Mouse (Mus musculus) adrenal gland, adult 8-10 months (tissue): Measurements from ENCODE around the gene Gnl3. TPM values are rescaled to one million over a fixed set of nuclear protein-coding genes. Genes with fewer than 3 reads are reported as not detected.

Experiments used
- DNase-seq: peaks from one replicate; pipeline ENCODE4 v3.0.0; 2022
- total RNA-seq, 4 experiments: library from RNA; stranded (reverse); gene quantifications; 2 replicates each; pipeline ENCODE4 v1.2.4; 2022

Gene Gnl3
- total RNA-seq, result 10 to 100 TPM; 69.1 to 99.4 (median 83.9) TPM

DNA sequence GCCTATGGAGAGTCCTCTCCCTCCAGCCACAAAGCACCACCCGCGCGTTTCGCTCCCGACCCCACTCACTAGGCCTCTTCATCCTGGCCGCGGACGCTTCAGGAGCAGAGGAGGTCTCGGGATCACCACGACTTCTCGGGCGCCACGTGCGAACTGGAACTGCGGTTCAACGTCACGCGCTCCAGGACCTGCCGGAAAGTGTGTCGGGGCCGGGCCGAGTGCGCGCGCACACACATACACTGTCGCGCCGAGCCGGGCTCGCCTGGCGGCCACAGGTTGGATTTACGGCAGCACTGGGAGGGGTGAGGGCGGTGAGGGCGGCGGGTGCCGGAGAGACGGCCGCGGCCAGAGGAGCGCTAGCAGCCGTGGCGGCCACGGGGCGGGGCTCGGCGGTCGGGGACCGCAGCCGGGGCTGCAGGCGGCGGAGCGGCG is at the start of gene Gnl3, which contains the start of gene Pbrm1:
TSS of gene Gnl3 (minus strand) at position 293 of the 432 bp plus-strand sequence.
TSS of gene Pbrm1 (plus strand) at position 279 of the 432 bp plus-strand sequence.
- peak; percentile 96 for DNase-seq

DNA sequence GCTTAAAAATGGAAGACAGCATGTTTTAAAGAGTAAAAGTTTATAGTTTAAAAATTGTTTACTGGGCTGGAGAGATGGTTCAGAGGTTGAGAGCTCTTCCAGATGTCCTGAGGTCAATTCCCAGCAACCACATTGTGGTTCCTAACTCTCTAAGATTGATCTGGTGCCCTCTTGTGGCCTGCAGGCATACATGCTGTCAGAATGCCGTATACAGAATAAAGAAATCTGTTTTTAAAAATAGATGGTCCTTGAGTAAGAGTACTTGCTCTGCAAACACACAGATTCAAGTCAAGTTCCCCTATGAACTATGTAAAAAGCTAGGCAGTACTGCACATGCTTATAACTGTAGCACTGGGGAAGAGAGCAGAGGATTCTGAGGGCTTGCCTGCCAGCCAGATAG is 43.3 kb upstream of the Gnl3 start:
- no peak for DNase-seq

DNA sequence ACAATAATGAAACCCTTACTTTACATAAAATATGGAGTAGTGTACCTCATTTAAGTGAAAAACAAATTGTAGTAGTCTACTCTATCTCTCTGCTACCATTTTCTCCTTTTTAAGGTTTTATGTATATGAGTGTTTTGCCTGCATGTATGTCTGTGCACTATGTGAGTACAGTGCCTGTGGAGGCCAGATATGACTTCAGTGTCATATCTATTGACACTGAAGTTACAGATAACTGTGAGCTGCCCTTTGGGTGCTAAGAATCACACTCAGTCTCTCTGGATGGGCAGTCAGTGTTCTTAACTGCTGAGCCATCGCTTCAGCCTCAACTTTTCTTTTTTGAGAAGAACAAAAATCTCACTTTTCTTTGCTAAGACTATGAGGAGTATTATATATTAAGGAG is 26.9 kb upstream of the Gnl3 start:
- DNase-seq, result no peak

DNA sequence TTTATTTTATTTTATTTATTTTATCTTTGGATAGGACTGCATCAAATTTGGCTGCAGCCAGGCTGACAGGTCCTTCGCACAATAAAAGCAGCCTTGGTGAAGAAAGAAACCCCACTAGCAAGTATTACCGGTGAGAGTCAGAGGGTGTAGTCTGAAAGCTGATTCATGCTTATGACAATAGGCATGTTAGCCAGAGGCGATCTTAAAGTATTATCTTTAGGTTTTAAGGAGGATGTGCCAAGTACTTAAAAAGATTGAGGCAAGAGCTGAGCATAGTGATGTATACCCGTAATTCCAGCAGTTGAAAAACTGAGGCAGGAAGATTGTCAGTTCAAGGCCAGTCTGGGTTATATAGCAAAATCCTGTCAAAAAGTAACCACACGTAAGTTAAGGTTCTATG is 26.3 kb upstream of the Gnl3 start:
- DNase-seq, result no peak

DNA sequence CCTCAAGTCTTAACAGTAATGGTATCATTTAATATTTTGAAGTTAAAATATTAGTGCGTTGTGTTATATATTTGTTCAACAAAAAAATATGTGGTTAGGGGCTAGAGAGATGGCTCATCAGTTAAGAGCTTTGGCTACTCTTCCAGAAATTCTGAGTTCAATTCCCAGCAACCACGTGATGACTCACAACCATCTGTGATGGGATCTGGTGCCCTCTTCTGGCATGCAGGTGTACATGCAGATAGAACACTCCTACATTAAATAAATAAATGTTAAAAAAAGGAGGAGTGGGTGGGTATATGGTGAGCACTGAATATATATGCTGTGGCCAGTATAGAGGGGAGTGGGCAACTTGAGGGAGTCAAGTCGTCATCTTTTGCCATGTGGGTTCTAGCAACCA is 6.8 kb upstream of the Gnl3 start:
- no peak for DNase-seq

DNA sequence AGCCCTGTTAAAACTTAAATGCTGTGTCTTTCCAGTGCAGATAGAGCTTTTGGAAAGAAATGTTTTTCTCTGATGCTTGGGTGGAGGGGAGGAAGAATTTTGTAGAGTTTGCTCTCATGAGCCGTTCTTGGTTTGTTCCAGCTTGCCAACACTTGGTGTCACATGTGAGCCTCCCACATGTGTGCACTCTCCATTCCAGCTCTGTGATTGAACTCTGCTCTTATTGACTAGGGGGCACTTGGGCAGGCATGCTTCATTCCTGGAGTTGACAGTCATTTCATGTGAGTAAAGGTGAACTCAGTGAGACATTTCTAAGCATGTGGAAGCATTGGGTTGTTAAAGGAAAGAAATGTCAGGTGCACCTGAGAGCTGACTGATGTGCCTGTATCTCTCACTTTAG is 3.6 kb upstream of the Gnl3 start:
- DNase-seq, result no peak

DNA sequence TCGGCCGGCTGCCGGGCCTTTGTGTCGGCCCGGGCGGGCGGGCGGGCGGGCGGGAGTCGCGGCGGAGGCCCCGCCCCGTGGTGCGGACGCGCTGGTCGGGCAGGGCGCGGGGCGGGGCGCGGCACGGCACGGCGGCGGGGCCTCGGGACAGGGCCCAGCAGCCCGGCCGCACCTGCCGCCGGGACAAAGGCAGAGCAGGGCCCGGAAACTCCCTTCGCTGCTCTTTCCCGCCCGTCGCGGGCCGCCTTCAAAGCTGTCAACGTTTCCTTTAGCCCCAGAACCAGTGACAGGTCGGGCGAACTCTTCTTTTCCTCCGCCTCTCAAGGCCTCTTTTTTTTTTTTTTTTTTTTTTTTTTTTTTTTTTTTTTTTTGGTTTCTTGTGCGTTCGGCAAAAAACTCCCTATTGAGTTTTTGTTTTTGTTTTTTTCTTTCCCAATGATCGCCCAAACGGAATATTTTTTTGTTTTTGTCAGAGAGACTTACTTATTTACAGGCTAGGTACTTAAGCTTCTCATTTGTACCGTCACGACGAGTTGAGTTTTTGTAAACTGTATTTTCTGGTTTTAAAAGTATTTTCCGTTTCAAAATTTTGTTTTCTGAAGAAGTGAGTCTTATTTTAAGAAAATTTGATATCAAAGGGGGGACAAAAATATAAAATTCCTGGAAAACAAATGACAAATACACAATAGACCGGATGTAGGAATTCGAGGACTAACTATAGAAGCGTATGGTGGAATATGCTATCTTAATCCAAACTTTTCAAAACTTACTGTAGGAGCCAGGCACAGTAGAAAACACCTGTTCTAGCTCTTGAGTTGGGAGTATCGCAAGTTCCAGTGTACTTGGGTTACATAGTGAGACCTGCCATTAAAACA is 616 bp upstream of the Gnl3 start:
- DNase-seq, result peak; percentile 59

DNA sequence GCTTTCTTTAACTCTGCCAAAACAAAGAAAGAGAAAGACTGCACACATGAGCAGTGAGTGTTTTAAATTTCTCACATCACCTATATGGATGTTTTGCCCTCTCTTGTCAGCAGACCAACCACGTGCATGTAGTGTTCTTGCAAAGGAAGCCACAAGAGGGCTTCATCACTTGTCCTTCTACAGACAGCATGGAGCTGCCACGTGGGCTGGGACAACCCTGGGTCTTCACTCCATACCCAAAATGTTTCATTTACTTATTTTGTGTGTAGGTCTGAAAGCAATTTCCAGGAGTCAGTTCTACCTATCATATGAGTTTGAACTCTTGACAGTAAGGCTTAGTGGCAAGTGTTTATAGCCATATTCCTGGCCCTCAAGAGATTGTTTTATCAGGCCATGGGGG is 1.1 kb downstream of the Gnl3 start:
- DNase-seq, result peak; percentile 18

DNA sequence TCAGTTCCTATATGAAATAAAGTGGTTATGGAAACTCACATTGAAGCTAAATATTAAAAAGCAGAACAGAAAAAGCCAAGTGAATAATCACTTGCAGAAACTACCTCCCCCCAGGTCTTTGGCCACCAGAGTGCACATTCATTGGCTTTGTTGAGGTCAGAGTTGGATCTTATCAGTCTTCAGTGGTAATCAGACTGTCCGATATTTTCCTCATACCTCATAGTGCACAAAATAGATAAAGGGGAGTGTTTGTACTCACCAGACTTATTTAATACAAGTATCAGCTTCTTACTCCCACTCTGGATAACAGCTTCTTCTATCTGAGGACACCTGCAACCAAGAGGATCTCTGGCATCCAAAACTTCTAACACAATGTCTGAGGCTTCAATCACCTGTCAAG is 2.9 kb downstream of the Gnl3 start:
- no peak for DNase-seq

DNA sequence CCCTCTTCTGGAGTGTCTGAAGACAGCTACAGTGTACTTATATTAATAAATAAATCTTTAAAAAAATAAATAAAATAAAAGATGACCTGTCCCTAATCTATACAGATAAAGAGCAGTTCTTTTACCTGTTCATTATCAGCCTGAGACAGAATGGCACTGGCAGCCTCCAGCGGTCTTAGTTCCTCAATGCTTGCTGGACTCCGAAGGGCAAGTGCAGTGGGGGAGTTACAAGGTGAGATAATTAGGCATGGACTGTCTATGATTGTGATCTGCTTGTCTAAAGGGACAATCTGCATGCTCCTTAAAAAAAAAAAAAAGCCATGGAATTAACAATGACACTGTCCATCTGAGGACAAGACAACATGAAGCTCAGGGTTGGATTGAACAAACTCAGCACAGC is 5.0 kb downstream of the Gnl3 start:
- DNase-seq, result no peak

DNA sequence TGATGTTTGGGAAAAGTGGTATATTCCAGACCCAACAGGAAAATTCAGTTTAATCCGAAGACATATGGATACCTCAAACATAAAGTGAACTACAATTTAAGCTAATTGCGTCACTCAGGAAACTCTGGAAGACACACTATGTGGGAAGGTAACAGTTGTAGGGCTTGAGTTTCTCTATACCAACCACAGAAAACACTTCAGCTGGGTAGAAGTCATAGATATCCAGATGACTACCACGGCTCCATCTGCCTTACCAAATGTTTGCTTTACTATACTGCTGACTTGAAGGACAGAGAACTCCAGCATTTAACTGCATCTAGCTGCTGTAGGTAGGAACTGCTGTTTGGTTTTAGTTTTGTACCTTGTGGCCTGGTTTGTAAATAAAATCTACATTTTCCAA is 7.4 kb downstream of the Gnl3 start:
- DNase-seq, result no peak

DNA sequence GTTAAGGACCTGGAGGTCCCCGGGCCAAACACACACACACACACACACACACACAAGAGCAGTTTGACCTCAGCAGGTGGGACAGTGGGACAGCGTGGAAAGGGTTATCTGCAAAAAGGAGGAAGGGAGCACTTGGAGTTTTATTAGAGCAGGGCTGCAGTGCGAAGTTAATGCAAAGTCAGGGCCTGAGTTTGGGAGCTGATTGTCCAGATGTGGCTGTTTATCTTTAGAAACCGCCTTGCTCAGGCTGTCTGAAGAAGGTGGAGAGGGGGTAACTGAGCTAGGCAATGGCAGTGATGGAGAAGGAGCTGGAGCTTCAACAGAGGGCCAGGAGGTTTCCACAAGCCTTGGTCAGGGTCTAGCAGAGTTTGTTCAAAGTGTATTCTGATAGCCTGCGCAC is 12.2 kb downstream of the Gnl3 start:
- DNase-seq, result no peak

DNA sequence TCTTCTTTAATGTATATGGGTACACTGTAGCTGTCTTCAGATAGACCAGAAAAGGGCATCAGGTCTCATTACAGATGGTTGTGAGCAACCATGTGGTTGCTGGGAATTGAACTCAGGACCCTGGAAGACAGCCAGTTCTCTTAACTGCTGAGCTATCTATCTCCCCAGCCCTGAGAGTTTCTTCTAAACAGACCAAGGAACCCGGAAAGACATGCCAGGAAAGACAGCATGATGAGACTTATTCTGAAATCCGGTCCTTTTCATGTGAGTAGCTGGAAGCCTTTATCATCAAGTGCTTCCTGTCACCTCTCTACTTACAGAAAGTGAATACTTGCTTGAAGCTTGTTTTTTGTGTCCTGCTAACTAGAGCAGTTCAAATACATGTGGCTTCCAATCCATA is 14.4 kb downstream of the Gnl3 start:
- no peak for DNase-seq

DNA sequence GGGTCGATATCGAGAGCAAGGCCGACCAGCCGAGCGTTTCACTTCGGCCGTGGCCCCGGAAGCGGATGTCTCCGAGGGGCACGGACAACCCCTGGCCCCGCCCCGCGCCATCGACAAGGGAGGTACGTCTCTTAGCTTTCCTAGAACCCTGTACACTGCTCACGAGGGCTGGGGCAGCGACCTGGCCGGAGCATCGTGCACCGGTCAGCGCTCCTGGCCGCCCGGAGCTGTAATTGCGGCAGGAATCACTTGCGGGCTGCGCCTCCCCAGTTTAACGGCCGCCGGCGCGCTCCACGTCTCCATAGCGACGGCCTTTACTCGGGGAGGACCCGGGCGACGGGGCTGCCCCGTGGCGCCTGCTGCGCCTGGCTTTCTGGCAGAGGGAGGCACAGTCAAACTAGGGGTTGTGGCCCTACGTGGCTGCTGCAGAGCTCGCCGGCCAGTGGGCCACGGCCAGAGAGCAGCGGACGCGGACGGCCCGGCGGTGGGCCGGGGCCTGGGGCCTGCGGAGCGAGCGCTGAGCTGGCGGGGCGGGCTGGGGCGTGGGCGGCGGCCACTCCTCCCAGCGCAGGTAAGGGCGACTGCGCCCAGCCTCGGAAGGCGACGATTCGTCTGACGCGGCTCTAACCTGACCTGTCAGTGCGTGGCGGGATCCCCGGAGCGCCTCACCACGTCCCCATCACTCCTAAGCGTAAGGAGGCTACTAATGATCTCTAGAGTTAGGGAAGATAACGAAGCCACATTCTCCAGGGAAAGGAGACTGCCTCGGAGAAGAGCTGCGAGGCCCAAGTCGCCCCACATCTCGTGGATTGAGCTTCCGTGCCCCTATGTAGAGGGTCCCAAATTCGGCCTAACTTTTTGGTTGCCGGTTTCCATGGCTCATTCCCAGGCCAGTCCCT is 17.4 kb downstream of the Gnl3 start, which contains the start of the genes Glt8d1 and Spcs1:
TSS of gene Glt8d1 (plus strand) at position 94 of the 899 bp plus-strand sequence.
TSS of gene Spcs1 (minus strand) at position 366 of the 899 bp plus-strand sequence.
- DNase-seq, result peak; percentile 78

DNA sequence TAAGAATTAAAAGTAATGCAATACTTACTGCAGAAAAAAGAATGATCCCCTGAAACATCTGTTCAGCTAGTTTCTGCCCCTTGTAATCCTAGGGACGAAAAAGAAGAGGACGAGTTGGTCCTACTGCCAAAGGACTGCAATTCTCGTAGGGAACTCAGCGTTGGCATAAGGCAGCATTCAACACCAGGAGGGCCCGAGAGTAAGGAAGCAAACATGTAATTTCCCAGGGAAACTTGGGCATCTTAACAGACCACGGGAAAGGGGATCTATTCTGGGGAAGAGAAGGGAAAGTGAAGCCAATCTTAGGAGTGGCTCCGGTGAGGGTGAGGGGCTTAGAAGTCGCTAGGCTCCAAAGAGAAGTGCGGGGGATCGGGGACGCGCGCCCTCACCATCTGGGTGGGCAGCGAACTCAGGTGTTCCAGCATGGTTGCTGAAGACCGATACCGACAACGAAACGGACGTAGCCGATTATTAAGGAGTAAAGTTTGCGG is 18.1 kb downstream of the Gnl3 start:
- no peak for DNase-seq

DNA sequence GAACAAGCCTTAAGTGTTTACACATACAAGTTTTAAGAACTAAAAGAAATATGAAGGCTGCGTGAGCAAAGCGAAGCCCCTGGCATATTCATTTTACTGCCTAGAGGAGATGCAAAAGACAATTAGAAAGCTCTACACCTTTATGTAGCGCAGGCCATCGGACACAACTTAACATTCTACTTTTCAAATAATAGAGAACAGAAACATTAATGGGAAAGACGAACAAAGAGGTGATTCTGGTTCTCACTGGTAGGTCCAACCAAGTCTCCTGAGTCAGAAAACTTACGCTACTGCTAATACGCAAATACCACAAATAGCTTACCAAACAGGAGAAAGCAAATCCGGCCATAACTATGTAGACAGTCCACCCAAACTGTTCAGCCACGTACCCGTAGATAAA is 18.6 kb downstream of the Gnl3 start:
- no peak for DNase-seq

DNA sequence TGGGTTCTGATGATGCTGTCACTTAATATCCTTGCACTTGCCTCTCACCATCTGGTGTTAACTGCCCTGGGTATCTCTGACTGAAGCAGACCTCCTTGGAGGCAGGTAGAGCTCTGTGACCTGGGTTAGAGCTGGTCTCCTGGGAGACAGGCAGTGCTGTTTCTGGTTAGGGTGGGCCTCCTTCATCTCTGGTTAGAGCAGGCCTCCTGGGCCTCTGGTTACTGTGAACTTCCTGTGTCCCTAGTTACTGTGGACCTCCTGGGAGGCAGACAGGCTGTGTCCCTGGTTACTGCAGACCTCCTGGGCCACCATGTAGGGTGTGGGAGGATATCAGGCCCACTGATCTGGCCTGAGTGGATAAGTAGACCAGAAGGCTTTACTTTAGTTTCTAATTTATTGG is 22.5 kb downstream of the Gnl3 start:
- DNase-seq, result no peak

DNA sequence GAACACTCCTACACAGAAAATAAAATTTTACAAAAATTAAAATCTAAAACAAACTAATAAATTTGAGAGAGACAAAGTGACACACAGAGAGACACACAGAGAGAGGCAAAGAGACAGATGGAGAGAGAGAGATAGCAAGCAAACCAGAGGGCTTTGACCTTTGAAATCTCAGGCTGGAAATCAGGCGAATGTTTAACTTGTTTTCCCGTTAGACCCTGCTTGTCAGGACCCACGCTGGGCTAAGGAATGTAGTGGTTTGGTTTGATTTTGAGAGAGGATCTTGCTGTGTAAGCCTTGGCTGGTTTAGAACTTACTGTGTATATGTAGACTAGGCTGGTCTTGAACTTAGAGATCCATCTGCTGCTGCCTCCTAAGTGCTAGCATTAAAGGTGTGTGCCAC is 42.7 kb downstream of the Gnl3 start:
- DNase-seq, result no peak

DNA sequence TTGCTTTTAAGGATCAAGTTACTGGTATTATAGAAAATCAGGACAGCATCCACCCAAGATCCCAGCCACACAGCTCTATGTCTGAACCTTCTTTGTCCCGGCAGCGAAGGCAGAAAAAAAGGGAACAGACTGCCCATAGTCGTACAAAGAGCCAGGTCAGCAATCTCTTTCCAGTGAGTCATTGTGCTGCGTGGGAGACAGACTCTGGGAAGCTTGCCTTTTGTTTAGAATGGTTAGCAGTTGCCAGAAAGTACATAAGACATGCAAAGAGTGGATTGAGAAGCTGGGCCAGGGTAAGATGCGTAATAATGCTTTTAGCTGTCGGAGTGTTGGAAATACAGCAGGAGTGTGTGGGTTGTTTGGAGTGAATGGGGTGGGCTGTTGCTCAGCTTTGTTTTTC is 44.7 kb downstream of the Gnl3 start:
- no peak for DNase-seq
